Mouse (Mus musculus) neural tube, embryonic 14.5 days (tissue): ENCODE results near the gene C7. TPM values are rescaled to one million over a fixed set of nuclear protein-coding genes. Genes with fewer than 3 reads are reported as not detected.

Source experiments
- ATAC-seq: fragments of 200-750 bp; cut with Nextera tagmentation; 2 replicates; pipeline ENCODE4 v1.8.0; 2017; ENCODE audit warnings: low read depth, mild to moderate bottlenecking, moderate TSS enrichment, moderate library complexity
- H3K27ac ChIP-seq: fragments of 300-500 bp; sonication (generic); 2 replicates; pipeline ENCODE4 v1.5.1; 2014; ENCODE audit warnings: low read depth, mild to moderate bottlenecking, control low read depth, low read length, moderate library complexity, mixed read lengths
- H3K27me3 ChIP-seq: fragments of 300-500 bp; sonication (generic); 2 replicates; pipeline ENCODE4 v1.6.1; 2014; ENCODE audit warnings: low read length; ENCODE audit not compliant: control insufficient read depth, insufficient read depth
- H3K36me3 ChIP-seq: fragments of 300-500 bp; sonication (generic); 2 replicates; pipeline ENCODE4 v1.6.1; 2014; ENCODE audit warnings: low read length, mixed read lengths; ENCODE audit not compliant: control insufficient read depth, insufficient read depth
- H3K4me1 ChIP-seq: fragments of 300-500 bp; sonication (generic); 2 replicates; pipeline ENCODE4 v1.6.1; 2014; ENCODE audit warnings: low read length; ENCODE audit not compliant: control insufficient read depth, insufficient read depth
- H3K4me2 ChIP-seq: fragments of 300-500 bp; sonication (generic); 2 replicates; pipeline ENCODE4 v1.6.1; 2014; ENCODE audit warnings: mild to moderate bottlenecking, low read depth, low read length, control low read depth
- H3K4me3 ChIP-seq: fragments of 300-500 bp; sonication (generic); 2 replicates; pipeline ENCODE4 v1.5.1; 2014; ENCODE audit warnings: low read depth, low read length, control low read depth, mixed read lengths
- H3K9ac ChIP-seq: fragments of 300-500 bp; sonication (generic); replicated peaks from 2 replicates; pipeline ENCODE4 v1.6.1; 2014; ENCODE audit warnings: low read depth, mild to moderate bottlenecking, control low read depth, low read length, mixed read lengths
- H3K9me3 ChIP-seq: fragments of 300-500 bp; sonication (generic); 2 replicates; pipeline ENCODE4 v1.6.1; 2016; ENCODE audit warnings: low read length; ENCODE audit not compliant: control insufficient read depth
- WGBS: fragments of 180-500 bp; shearing (Covaris S2); extraction: QIAGEN DNeasy Blood & Tissue Kit; methylation state at CpG from one replicate; pipeline ENCODE4 v1.1.7; 2014; 5-methylcytosine and 5-hydroxymethylcytosine counted together
- polyA plus RNA-seq: library from polyadenylated mRNA; unstranded; fragments of >200 nt; fragmentation: Nextera tagmentation; extraction: Ambion mirVana; gene quantifications from 2 replicates; pipeline ENCODE4 v1.2.1, GENCODE M21; 2014

Gene C7
- polyA plus RNA-seq = not detected in 2 replicates

DNA sequence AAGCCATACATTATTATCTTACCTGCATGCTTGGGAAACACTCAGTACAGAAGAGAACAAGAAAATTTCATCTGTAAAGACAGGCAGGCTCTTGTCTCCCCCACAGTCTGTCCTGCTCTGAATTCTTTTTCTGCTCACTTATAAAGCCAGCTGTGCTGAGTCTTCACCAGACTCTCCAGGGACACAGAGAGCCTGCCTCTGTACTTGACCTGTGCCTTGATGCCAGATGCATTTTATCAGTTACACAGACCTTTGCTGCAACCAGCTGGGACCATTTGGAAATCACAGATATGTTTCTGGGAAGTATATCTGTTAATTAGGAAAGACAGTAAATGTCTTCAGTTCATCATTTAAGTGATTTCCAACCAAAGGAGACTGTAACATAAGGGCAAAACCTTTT is at the start of gene C7:
C7 (minus strand) TSS at position 106 of the 400 bp plus-strand sequence.
- H3K27ac ChIP-seq = no peak within 1 kb of the TSS
- H3K9me3 ChIP-seq = no peaks in the 10 kb centered on the region
- ATAC-seq = no peak
- no peak within 1 kb of the TSS for H3K4me3 ChIP-seq
- H3K36me3 ChIP-seq = no peaks in the 10 kb centered on the region
- H3K4me2 ChIP-seq = no peak within 1 kb of the TSS
- no peak within 1 kb of the TSS for H3K9ac ChIP-seq
- no peaks in the 10 kb centered on the region for H3K4me1 ChIP-seq
- no peaks in the 10 kb centered on the region for H3K27me3 ChIP-seq

DNA sequence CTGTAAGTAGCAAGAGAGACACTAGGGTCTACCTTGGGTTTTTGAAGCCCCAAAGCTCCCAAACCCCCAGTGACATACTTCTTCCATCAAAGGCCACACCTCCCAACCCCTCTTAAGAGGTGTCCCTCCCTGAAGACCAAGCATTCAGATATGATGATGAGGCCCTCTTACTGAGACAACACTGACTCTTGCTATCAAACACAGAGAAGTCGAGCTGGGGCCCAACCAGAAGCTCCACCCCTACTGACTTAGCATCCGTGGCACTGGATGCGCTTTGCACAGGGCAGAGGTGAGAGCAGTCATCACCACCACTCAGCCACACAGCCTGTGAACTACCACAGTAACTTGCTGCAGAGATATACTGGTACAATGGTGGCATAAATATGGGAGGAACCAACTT is 49.1 kb upstream of the C7 start:
- no peaks in the 10 kb centered on the region for H3K9me3 ChIP-seq
- H3K4me1 ChIP-seq = peaks cover 4% of the 10 kb centered on the region; the same call in 1 of the 2 replicates
- H3K27ac ChIP-seq = no peak overlapping the region
- H3K27me3 ChIP-seq = no peaks in the 10 kb centered on the region
- no peak overlapping the region for H3K9ac ChIP-seq
- WGBS = 87% methylated on average over 3 of the region's 3 CpGs
- H3K36me3 ChIP-seq = no peaks in the 10 kb centered on the region
- H3K4me2 ChIP-seq = no peak overlapping the region
- no peak overlapping the region for H3K4me3 ChIP-seq
- no peak for ATAC-seq

DNA sequence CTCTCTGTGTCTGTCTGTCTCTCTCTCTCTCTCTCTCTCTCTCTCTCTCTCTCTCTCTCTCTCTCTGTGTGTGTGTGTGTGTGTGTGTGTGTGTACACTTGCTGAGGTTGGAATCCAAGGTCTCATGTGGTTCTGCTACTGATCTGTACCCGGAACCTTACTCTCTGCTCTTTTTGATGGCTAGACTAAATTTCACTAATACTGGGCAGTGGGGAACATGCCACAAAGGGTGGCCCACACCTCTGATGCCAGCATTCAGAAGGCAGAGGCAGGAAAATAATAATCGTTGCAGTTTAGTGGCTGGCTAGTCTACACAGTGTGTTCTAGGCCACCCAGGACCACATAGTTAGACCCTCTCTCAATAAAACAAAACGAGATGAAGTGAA is 45.1 kb upstream of the C7 start:
- H3K4me1 ChIP-seq = no peaks in the 10 kb centered on the region
- no peaks in the 10 kb centered on the region for H3K36me3 ChIP-seq
- no peak overlapping the region for H3K9ac ChIP-seq
- no peak overlapping the region for H3K4me2 ChIP-seq
- no peak for ATAC-seq
- 89% methylated on average over 3 of the region's 3 CpGs for WGBS
- H3K27me3 ChIP-seq = no peaks in the 10 kb centered on the region
- H3K27ac ChIP-seq = no peak overlapping the region
- no peaks in the 10 kb centered on the region for H3K9me3 ChIP-seq
- no peak overlapping the region for H3K4me3 ChIP-seq

DNA sequence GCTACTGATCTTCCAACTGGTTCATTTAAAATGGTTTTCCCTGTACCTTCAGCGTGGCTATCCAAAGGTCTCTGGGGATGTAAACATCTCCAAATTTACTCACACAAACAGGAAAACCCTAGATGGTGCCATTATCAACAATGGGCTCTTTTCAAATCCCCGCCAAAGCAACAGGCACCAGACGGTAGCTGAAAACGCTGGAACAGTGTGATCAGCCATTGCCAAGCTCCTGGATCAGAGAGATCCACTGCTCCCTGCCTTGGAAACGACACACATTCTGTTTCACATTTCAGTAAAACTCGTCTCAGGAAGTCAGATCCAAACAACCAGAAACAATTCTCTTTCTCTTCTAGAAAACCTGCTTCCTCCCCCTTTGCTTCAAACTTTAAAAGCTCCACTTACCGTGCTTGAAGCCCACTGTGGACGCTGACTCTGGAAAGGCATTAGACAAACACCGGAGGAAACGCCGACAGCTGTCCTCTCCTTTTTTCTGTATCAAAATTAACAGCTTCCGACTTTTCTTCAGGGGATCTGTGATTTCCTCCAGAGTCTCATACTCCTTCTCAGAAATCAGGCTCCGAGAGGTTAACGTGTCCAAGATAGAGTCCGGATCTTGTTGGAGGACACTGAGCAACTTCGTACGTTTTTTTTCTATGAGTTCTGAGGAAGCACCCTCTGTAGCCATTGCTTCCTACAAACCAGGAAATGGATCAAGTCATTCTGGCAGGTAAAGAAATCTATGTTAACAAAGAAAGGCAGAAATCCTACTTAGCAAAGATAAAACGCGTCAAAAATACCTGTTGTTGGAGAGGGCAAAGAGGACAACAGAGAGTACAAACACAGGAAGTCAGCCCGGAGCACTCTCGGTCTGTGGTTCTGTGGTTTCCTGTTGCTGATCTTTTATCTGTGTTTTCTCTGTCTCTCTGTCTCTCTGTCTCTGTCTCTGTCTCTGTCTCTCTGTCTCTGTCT is 44.4 kb upstream of the C7 start, which contains the start of gene Card6:
Card6 (minus strand) TSS at position 854 of the 969 bp plus-strand sequence.
- no peak within 1 kb of the TSS for H3K27ac ChIP-seq
- WGBS = 68% methylated on average over 21 of the region's 21 CpGs
- H3K27me3 ChIP-seq = no peaks in the 10 kb centered on the region
- ATAC-seq = no peak
- H3K4me2 ChIP-seq = no peak within 1 kb of the TSS
- no peak within 1 kb of the TSS for H3K9ac ChIP-seq
- H3K36me3 ChIP-seq = no peaks in the 10 kb centered on the region
- no peaks in the 10 kb centered on the region for H3K9me3 ChIP-seq
- no peaks in the 10 kb centered on the region for H3K4me1 ChIP-seq
- H3K4me3 ChIP-seq = no peak within 1 kb of the TSS

DNA sequence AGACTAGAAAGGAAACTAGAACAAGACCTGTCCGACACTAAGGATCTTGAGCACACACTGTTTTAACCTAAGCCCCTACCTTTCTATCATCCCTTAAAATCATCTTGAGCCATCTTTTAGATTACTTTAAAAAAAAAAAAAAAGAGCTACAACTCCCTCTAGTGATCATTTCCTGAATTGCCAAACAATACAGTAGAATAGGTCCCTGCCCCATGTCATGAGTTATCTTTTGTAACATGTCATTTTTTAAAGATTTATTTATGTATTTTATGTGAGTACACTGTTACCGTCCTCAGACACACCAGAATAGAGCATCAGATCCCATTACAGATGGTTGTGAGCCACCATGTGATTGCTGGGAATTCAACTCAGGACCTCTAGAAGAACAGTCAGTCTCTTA is 42.8 kb upstream of the C7 start:
- WGBS = 70% methylated on average over 2 of the region's 2 CpGs
- H3K4me3 ChIP-seq = no peak overlapping the region
- no peak overlapping the region for H3K27ac ChIP-seq
- H3K27me3 ChIP-seq = no peaks in the 10 kb centered on the region
- H3K9me3 ChIP-seq = no peaks in the 10 kb centered on the region
- no peaks in the 10 kb centered on the region for H3K4me1 ChIP-seq
- H3K9ac ChIP-seq = no peak overlapping the region
- peak; percentile 36; the same call in 1 of the 2 replicates for ATAC-seq
- H3K4me2 ChIP-seq = no peak overlapping the region
- no peaks in the 10 kb centered on the region for H3K36me3 ChIP-seq

DNA sequence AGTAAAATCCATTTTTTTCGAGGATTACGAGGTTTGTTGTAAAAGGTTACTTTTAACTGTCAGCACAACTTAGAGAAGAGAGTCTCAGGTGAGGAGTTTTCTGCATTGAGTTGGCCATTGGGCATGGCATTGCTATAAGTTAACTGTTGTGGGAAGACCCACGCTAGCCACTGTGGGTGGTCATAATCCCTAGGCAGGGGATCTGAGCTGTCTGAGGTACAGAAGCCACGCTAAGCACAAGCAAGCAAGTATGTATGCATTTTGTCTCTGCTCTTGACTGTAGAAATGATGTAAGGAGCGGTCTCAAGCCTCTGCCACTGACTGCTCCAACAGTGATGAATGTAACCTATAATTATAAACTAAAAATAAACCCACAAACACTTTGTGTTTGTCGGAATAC is 42.4 kb upstream of the C7 start:
- no peak overlapping the region for H3K9ac ChIP-seq
- H3K27me3 ChIP-seq = no peaks in the 10 kb centered on the region
- 82% methylated on average over 6 of the region's 6 CpGs for WGBS
- H3K9me3 ChIP-seq = no peaks in the 10 kb centered on the region
- H3K4me3 ChIP-seq = no peak overlapping the region
- no peak overlapping the region for H3K27ac ChIP-seq
- H3K4me2 ChIP-seq = no peak overlapping the region
- H3K36me3 ChIP-seq = no peaks in the 10 kb centered on the region
- no peaks in the 10 kb centered on the region for H3K4me1 ChIP-seq
- ATAC-seq = peak; percentile 22; the same call in 1 of the 2 replicates

DNA sequence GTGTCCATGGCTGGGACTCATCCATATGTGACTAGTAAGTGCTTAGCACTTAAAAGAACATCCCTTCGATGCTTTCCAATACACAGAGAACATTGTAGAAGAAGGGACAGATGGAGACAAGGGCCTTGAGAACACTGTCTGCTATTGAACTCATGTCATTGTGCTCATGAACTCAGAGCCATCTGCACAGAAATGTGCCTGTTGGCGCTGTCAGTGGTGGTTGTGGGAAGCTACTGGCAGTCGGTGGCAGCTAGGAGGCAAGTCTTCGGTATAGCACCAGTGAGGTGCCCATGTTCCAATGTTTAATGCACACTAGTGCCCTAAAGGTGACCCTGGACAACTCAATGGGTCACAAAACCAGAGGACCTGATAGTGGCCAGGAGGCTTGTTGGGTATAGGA is 38.8 kb upstream of the C7 start:
- ATAC-seq = 0 out of 2 replicates have a peak, but pooled peaks have one; percentile 8
- Histone ChIP-seq H3K36me3 (no peaks in the 10 kb centered on the region), H3K9ac (no peak overlapping the region), H3K4me1 (no peaks in the 10 kb centered on the region), H3K4me3 (no peak overlapping the region), H3K27me3 (no peaks in the 10 kb centered on the region), H3K4me2 (no peak overlapping the region), H3K9me3 (no peaks in the 10 kb centered on the region), H3K27ac (no peak overlapping the region)
- WGBS = over 99% methylated on average over 4 of the region's 4 CpGs

DNA sequence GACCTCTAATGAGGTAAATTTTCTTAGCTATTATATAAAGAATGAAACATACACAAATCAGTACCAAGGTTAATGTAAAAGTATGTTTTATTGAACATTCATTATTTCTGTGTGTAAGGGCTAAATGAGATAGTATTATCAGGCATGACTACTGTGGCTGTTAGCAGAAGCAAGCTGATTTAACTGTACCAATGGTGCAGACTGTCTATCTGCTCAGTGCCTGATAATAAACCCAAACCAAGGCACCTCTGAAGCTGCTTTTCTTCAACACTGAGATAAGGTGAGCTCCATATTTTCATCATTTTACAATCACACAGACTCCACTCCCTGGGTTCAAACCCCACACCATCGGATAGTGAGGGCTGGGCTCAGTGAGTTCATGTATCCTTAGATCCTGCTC is 33.8 kb upstream of the C7 start:
- Histone ChIP-seq H3K4me1 (no peaks in the 10 kb centered on the region), H3K4me3 (no peak overlapping the region), H3K36me3 (no peaks in the 10 kb centered on the region), H3K4me2 (no peak overlapping the region), H3K27me3 (no peaks in the 10 kb centered on the region), H3K9me3 (0 out of 2 replicates have a peak, but pooled peaks cover 3% of the 10 kb centered on the region), H3K9ac (no peak overlapping the region), H3K27ac (no peak overlapping the region)
- WGBS = 92% methylated on average over 1 of the region's 1 CpGs
- ATAC-seq = no peak

DNA sequence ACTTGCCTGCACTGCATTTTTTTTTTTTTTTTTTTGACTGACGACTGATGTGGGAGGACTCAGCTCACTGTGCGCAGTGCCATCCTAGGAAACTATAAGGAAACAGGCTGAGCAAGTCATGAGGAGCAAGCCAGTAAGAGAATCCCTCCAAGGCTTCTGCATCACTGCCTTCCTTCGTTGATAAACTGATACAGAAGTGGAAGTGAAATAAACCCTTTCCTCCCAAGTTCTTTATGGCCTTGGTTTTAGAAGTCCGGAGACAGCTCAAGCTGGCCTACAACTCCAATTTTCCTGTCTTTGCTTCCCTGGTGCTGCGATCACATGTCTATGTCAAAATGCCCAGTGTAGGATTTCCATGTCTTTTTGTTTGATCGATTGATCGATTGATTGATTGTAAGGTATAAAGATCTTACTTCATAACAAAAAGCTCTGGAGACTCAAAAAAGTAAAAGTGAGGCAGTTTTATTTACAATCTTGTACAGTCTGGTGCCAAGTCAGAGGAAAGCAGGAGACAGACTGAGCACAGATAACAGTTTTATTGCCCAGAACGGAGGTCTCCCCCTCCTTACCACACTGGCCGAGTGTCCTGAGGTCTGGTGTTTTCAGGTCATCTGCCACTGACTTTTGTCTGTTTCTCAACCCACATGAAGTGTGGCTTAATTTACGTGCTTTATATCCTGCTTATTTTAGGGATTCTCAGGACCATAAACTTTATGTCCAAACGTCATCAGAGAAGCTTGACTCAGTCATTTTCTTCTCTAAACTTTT is 32.2 kb upstream of the C7 start:
- ATAC-seq = no peak
- no peaks in the 10 kb centered on the region for H3K27me3 ChIP-seq
- no peaks in the 10 kb centered on the region for H3K36me3 ChIP-seq
- WGBS = 78% methylated on average over 11 of the region's 11 CpGs
- no peak overlapping the region for H3K4me2 ChIP-seq
- no peaks in the 10 kb centered on the region for H3K4me1 ChIP-seq
- H3K27ac ChIP-seq = no peak overlapping the region
- H3K4me3 ChIP-seq = no peak overlapping the region
- no peak overlapping the region for H3K9ac ChIP-seq
- H3K9me3 ChIP-seq = 0 out of 2 replicates have a peak, but pooled peaks cover 3% of the 10 kb centered on the region
